Mouse (Mus musculus): ENCODE results near the gene Myom1.

DNA sequence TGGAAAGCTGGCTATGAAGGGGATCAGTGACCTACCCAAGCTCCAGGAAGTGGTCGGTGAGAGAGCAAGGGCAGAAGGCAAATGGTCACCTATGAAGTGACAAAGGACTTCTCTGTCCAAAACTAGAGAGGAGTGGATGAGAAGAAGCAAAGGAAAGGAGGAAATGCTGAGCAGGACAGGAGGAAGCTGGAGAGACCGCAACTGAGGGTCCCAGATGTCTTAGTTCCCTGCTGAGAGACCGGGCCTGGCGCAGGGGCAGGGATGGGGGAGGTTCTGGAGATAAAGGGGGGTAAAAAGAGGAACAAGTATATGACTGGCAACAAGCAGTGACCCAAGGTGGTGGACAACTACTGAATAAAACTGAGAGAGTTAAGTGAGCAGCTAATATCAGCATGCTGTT lies 115.5 kb downstream of the Myom1 start:
- TF ChIP-seq POLR2A (IDR thresholded peaks at IDR 0.05; ENCODE audit: borderline replicate concordance, control insufficient read depth, low read depth, low read length), result no peak
- no peak for TF ChIP-seq CTCF (IDR thresholded peaks at IDR 0.05; ENCODE audit: control insufficient read depth, insufficient read depth, low read length)
